9 mouse cellular contexts compared by ENCODE assay signal in genomic region chr9:103108943-103109670, GRCm38 (mm10). TPM values are rescaled to one million over a fixed set of nuclear protein-coding genes. Genes with fewer than 3 reads are reported as not detected.
DNase-seq lines count a peak whose midpoint lies in the region; ATAC-seq and TF ChIP-seq lines count a peak whose summit lies in the region.
"Had no signal": no experiment of that assay in that cellular context is flagged by ENCODE, and none has a peak within 500 bp of the region (broad histone marks: within the 10 kb centered on the region; RNA-seq: fewer than 3 reads in every experiment).

No protein-coding gene starts in this region.

- ATAC-seq in kidney, embryonic 16.5 days (ENCODE audit: low FRiP score, low TSS enrichment), result no peak
- no peak for ATAC-seq in hindbrain, postnatal 0 days
- ATAC-seq in monocyte, adult 5-6 weeks (replicated peaks; ENCODE audit: insufficient number of reproducible peaks, low FRiP score, low TSS enrichment, poor library complexity, severe bottlenecking), result no peak
- ATAC-seq: Patski had no signal

- H3K9ac ChIP-seq in kidney, embryonic 16.5 days (replicated peaks; ENCODE audit: low read length), result peak overlapping the region; percentile 74
- peak overlapping the region; percentile 45; the same call in 1 of the 2 replicates for H3K9ac ChIP-seq in hindbrain, postnatal 0 days (replicated peaks; ENCODE audit: low read length)

- DNase-seq in kidney, adult 8-10 months, result no peak
- no peak for DNase-seq in embryonic facial prominence, embryonic 10.5 days (ENCODE audit: low spot score)
- no peak for DNase-seq in hindbrain, postnatal 0 days (ENCODE audit: low spot score)
- DNase-seq in naive thymus-derived CD4-positive, alpha-beta T cell, adult 2 months (ENCODE audit: low read depth), result peak; percentile 73
- no peak for DNase-seq in layer of hippocampus, postnatal 36 days
- DNase-seq in left cerebral cortex, adult 11 months (ENCODE audit: low spot score), result no peak

- H3K36me3 ChIP-seq in kidney, embryonic 16.5 days (ENCODE audit: insufficient read depth, low read length), result no peaks in the 10 kb centered on the region
- no peaks in the 10 kb centered on the region for H3K36me3 ChIP-seq in embryonic facial prominence, embryonic 10.5 days (replicated peaks)
- H3K36me3 ChIP-seq in hindbrain, postnatal 0 days (ENCODE audit: insufficient read depth, low read length), result no peaks in the 10 kb centered on the region

- H3K4me1 ChIP-seq in kidney, embryonic 16.5 days (ENCODE audit: insufficient read depth, low read length), result peaks cover 29% of the 10 kb centered on the region
- peaks cover 39% of the 10 kb centered on the region for H3K4me1 ChIP-seq in embryonic facial prominence, embryonic 10.5 days
- peaks cover 10% of the 10 kb centered on the region for H3K4me1 ChIP-seq in hindbrain, postnatal 0 days (ENCODE audit: insufficient read depth, low read length)

- peaks cover 32% of the 10 kb centered on the region for H3K27me3 ChIP-seq in kidney, embryonic 16.5 days (ENCODE audit: insufficient read depth, low read length)
- H3K27me3 ChIP-seq in embryonic facial prominence, embryonic 10.5 days (replicated peaks; ENCODE audit: low read depth, poor library complexity, severe bottlenecking), result peaks cover 47% of the 10 kb centered on the region
- no peaks in the 10 kb centered on the region for H3K27me3 ChIP-seq in hindbrain, postnatal 0 days (ENCODE audit: insufficient read depth, low read length)
- H3K27me3 ChIP-seq: Patski had no signal

- H3K9me3 ChIP-seq in kidney, embryonic 16.5 days (ENCODE audit: low read length), result no peaks in the 10 kb centered on the region
- no peaks in the 10 kb centered on the region for H3K9me3 ChIP-seq in embryonic facial prominence, embryonic 10.5 days
- H3K9me3 ChIP-seq in hindbrain, postnatal 0 days (ENCODE audit: low read length), result no peaks in the 10 kb centered on the region

- H3K27ac ChIP-seq in kidney, embryonic 16.5 days (ENCODE audit: low read length), result no peak overlapping the region; the same call in 1 of the 2 replicates
- peak overlapping the region; percentile 78 for H3K27ac ChIP-seq in embryonic facial prominence, embryonic 10.5 days (replicated peaks)
- peak overlapping the region; percentile 56; the same call in 1 of the 2 replicates for H3K27ac ChIP-seq in hindbrain, postnatal 0 days

- WGBS in kidney, embryonic 16.5 days, result 26% methylated on average over 18 of the region's 18 CpGs
- 39% methylated on average over 18 of the region's 18 CpGs for whole genome bisulfite sequencing in embryonic facial prominence, embryonic 10.5 days
- WGBS in hindbrain, postnatal 0 days, result 28% methylated on average over 18 of the region's 18 CpGs

- H3K4me2 ChIP-seq in kidney, embryonic 16.5 days (replicated peaks; ENCODE audit: low read depth, low read length), result peak overlapping the region; percentile 86
- peak overlapping the region; percentile 54 for H3K4me2 ChIP-seq in hindbrain, postnatal 0 days (ENCODE audit: low read depth, low read length)

- H3K4me3 ChIP-seq in kidney, embryonic 16.5 days (ENCODE audit: low read length), result peak overlapping the region; percentile 52
- H3K4me3 ChIP-seq in embryonic facial prominence, embryonic 10.5 days, result peak overlapping the region; percentile 59
- H3K4me3 ChIP-seq in hindbrain, postnatal 0 days (ENCODE audit: low read length), result peak overlapping the region; percentile 41

- no peak for TF ChIP-seq CTCF in hindbrain, postnatal 0 days (IDR thresholded peaks at IDR 0.05; ENCODE audit: low read depth)

RNA-seq across cellular contexts. Expression of gene Rab6b, which starts 2.5 kb away (rescaled TPM):
- 5.2 and 6.1 TPM in 2 replicates for polyA plus RNA-seq in kidney, embryonic 16.5 days (2015; fragmentation: Nextera tagmentation; extraction: Ambion mirVana)
- polyA plus RNA-seq in embryonic facial prominence, embryonic 10.5 days (2016; fragmentation: Nextera tagmentation; extraction: Ambion mirVana), result 6.8 and 8.4 TPM in 2 replicates
- 210 and 223 TPM in 2 replicates for total RNA-seq in hindbrain, postnatal 0 days (2014; rRNA removed)
- polyA plus RNA-seq in hindbrain, postnatal 0 days (2015; fragmentation: Nextera tagmentation; extraction: Ambion mirVana), result 139 and 155 TPM in 2 replicates
- 100 to 1,000 TPM; 439 to 461 TPM for total RNA-seq in layer of hippocampus, postnatal 36 days (2021)
- 0.48 to 6.9 TPM (median 4.3 TPM) in 3 replicates for total RNA-seq in monocyte, adult 5-6 weeks (2017)

Comparison
In these comparisons a context has a peak if more than half of its experiments do, and no peak if none do; other contexts are left out.
1. RNA of gene Rab6b, which starts 2.5 kb away (total RNA-seq): 439 to 461 TPM in layer of hippocampus, postnatal 36 days and 210 to 223 TPM in hindbrain, postnatal 0 days; 0.48 to 6.9 TPM in monocyte, adult 5-6 weeks; every median in the first group is over 10 times any median in the second.
2. Peak in every context shown above with its lines, with median percentiles within 50 percentile points of each other: H3K4me3 ChIP-seq.